Mouse (Mus musculus): Measurements from ENCODE around the gene Rassf3.

- TF ChIP-seq CTCF (IDR thresholded peaks at IDR 0.05; ENCODE audit: low read depth, low read length) (no peak), TAL1 (conservative IDR thresholded peaks at IDR 0.05; ENCODE audit: low read depth, low read length) (no peak), GATA1 (IDR thresholded peaks at IDR 0.05; ENCODE audit: borderline replicate concordance, low read length) (no peak), GATA2 (IDR thresholded peaks at IDR 0.05; ENCODE audit: borderline replicate concordance, low read depth, low read length) (no peak)
Observed at GRCm38 (mm10) chr10:121365781-121366272, 110.3 kb downstream of the Rassf3 start.
